Mouse (Mus musculus): ENCODE results near the gene Mapk8ip1. TPM values are rescaled to one million over a fixed set of nuclear protein-coding genes. Genes with fewer than 3 reads are reported as not detected.

Mapk8ip1 gene
- polyA plus RNA-seq, 1 experiment from 2014 or later, result 4.7 TPM

DNA sequence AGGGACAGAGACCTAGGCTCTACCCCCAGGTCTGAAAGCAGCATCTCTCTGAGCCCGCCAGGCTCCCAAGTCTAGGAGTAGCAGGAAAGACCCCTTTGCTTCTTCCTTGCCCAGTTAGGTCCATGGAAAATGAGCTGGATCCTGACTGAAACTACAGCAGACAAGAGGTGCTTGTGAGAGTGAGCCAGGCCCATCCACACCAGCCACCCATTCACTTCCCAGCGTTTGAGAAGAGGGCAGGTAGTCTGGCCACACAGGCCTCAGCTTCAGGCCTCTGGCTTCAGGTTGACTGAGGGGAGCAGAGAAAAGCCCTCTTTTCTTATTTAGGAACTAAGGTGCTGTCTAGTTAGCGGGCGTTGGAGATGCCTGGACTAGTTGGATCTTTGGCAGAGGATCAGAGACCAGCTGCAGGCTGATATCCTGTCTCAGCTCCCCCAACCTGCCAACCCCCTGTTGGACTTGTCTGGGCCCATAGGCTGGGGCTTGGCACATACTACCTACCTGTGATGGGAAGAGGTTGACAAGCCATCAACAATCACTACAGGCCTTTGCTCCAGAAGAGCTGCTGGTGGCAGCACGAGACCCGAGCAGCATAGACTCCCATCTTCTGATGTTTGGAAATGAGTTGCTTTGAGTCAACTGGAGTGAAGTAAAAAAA, 38.4 kb downstream of the Mapk8ip1 start:
- no peak overlapping the region for H3K4me3 ChIP-seq
- H3K27ac ChIP-seq, result no peak overlapping the region
- WGBS (ENCODE audit: insufficient replicate concordance), result 82% methylated on average over 6 of the region's 6 CpGs
- no peaks in the 10 kb centered on the region for H3K9me3 ChIP-seq (replicated peaks)
- peaks cover 11% of the 10 kb centered on the region for H3K27me3 ChIP-seq (replicated peaks)
- ATAC-seq, result no peak
- peaks cover 6% of the 10 kb centered on the region; the same call in 1 of the 2 replicates for H3K4me1 ChIP-seq
- no peak overlapping the region for H3K4me2 ChIP-seq
- no peak overlapping the region for H3K9ac ChIP-seq
- peaks cover 32% of the 10 kb centered on the region for H3K36me3 ChIP-seq

DNA sequence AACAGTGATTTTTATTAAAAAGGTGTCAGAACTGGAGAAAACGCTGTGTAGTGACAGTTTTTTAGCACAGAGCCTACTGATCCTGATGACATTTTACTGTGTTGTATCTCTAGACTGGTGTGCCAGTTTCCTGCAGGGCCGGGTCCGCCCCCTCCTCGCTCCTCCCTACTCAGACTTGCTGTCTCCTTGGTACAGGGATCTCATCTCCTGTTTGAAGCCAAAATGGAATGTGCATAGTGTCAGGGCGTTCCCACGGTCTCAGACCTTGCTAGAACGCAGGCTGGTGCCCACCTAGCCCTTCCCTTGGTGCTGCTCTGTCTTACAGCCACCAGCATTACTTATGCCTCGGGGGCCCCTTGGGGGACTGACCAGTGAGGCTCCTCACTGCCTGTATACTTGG, 39.3 kb downstream of the Mapk8ip1 start:
- Histone ChIP-seq H3K4me2 (no peak overlapping the region), H3K4me1 (no peaks in the 10 kb centered on the region), H3K9me3 (replicated peaks) (no peaks in the 10 kb centered on the region), H3K27me3 (replicated peaks) (peaks cover 2% of the 10 kb centered on the region), H3K9ac (no peak overlapping the region), H3K36me3 (peaks cover 40% of the 10 kb centered on the region), H3K27ac (no peak overlapping the region), H3K4me3 (no peak overlapping the region)
- WGBS (ENCODE audit: insufficient replicate concordance), result 78% methylated on average over 8 of the region's 8 CpGs
- ATAC-seq, result no peak

DNA sequence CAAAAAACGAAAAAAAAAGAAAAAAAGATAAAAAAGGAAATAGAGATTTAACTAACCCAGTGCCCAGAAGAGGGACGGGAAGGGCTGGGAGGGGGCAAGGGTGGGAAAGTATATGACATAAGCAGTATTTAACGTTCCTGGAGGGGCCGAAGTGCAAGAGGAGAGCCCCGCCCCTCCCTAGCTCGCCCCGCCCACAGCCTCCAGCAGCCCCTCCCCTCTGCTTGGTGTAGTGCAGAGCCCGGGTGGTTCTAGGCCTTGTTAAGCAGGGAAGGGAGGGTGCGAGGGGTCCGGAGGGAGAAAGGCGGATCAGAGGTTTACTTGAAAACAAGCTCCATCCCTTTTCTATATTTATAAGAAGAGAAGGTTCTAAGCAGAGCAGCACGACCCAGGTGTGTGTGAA, 40.2 kb downstream of the Mapk8ip1 start:
- H3K4me1 ChIP-seq, result no peaks in the 10 kb centered on the region
- H3K9ac ChIP-seq, result no peak overlapping the region
- 26% methylated on average over 12 of the region's 12 CpGs for WGBS (ENCODE audit: insufficient replicate concordance)
- no peaks in the 10 kb centered on the region for H3K27me3 ChIP-seq (replicated peaks)
- no peak overlapping the region for H3K27ac ChIP-seq
- no peak overlapping the region for H3K4me3 ChIP-seq
- peak; percentile 63; the same call in 1 of the 2 replicates for ATAC-seq
- no peaks in the 10 kb centered on the region for H3K9me3 ChIP-seq (replicated peaks)
- H3K4me2 ChIP-seq, result 0 out of 2 replicates have a peak overlapping the region, but pooled peaks have one; percentile 2
- H3K36me3 ChIP-seq, result peaks cover 40% of the 10 kb centered on the region

GRCm38 (mm10) chr2:92360186-92360823, 40.8 kb downstream of the Mapk8ip1 start:
- WGBS (ENCODE audit: insufficient replicate concordance), result 76% methylated on average over 25 of the region's 25 CpGs
- Histone ChIP-seq H3K4me2 (0 out of 2 replicates have a peak overlapping the region, but pooled peaks have one; percentile 2), H3K9ac (no peak overlapping the region), H3K27ac (no peak overlapping the region), H3K4me1 (no peaks in the 10 kb centered on the region), H3K27me3 (replicated peaks) (no peaks in the 10 kb centered on the region), H3K9me3 (replicated peaks) (no peaks in the 10 kb centered on the region), H3K36me3 (peaks cover 40% of the 10 kb centered on the region), H3K4me3 (no peak overlapping the region)
- no peak for ATAC-seq

DNA sequence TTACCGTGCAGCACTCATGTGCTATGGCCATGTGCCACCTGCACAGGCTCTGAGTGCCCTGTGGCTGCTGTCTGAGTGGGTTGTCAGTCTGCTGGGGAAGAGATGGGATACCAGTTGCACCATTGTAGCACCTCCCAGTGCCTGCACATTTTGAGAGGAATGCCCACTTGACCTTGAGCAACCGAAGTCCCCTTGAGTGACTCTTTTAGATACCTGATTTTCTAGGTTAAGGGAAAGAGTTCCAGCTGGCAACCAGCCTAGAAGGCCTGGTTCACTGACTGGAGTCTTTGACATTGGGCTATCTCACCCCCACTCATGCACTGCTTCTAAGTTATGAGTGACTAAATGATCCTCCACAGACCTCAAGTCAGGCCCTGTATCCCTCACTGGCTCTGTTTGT, 41.8 kb downstream of the Mapk8ip1 start:
- Histone ChIP-seq H3K27ac (no peak overlapping the region), H3K36me3 (peaks cover 40% of the 10 kb centered on the region)
- 81% methylated on average over 2 of the region's 2 CpGs for WGBS (ENCODE audit: insufficient replicate concordance)

GRCm38 (mm10) chr2:92354224-92354623, 46.8 kb downstream of the Mapk8ip1 start:
- peaks cover 36% of the 10 kb centered on the region for H3K36me3 ChIP-seq
- H3K9ac ChIP-seq, result no peak overlapping the region
- no peaks in the 10 kb centered on the region for H3K4me1 ChIP-seq
- no peaks in the 10 kb centered on the region for H3K27me3 ChIP-seq (replicated peaks)
- H3K4me3 ChIP-seq, result no peak overlapping the region
- H3K4me2 ChIP-seq, result no peak overlapping the region
- ATAC-seq, result no peak
- WGBS (ENCODE audit: insufficient replicate concordance), result 53% methylated on average over 6 of the region's 6 CpGs
- H3K27ac ChIP-seq, result no peak overlapping the region
- H3K9me3 ChIP-seq (replicated peaks), result no peaks in the 10 kb centered on the region

More for the DNA sequence above, 41.8 kb downstream of the Mapk8ip1 start:
- Histone ChIP-seq H3K4me3 (no peak overlapping the region), H3K9ac (no peak overlapping the region), H3K9me3 (replicated peaks) (no peaks in the 10 kb centered on the region), H3K4me2 (no peak overlapping the region), H3K4me1 (no peaks in the 10 kb centered on the region), H3K27me3 (replicated peaks) (no peaks in the 10 kb centered on the region)
- no peak for ATAC-seq

- no peak overlapping the region for H3K27ac ChIP-seq
- no peak overlapping the region for H3K4me2 ChIP-seq
- no peak overlapping the region for H3K9ac ChIP-seq
- H3K9me3 ChIP-seq (replicated peaks), result no peaks in the 10 kb centered on the region
- no peaks in the 10 kb centered on the region for H3K4me1 ChIP-seq
- no peak overlapping the region for H3K4me3 ChIP-seq
- no peak for ATAC-seq
- peaks cover 29% of the 10 kb centered on the region for H3K36me3 ChIP-seq
- no peaks in the 10 kb centered on the region for H3K27me3 ChIP-seq (replicated peaks)
- WGBS (ENCODE audit: insufficient replicate concordance), result 68% methylated on average over 5 of the region's 5 CpGs
These were observed 47.7 kb downstream of the Mapk8ip1 start for GRCm38 (mm10) chr2:92353402-92353801.

GRCm38 (mm10) chr2:92350686-92351085, 50.4 kb downstream of the Mapk8ip1 start:
- WGBS (ENCODE audit: insufficient replicate concordance), result 52% methylated on average over 5 of the region's 5 CpGs
- no peak for ATAC-seq
- no peak overlapping the region for H3K4me3 ChIP-seq
- no peaks in the 10 kb centered on the region for H3K27me3 ChIP-seq (replicated peaks)
- no peak overlapping the region for H3K9ac ChIP-seq
- H3K27ac ChIP-seq, result no peak overlapping the region
- peaks cover 21% of the 10 kb centered on the region for H3K36me3 ChIP-seq
- H3K9me3 ChIP-seq (replicated peaks), result no peaks in the 10 kb centered on the region
- no peak overlapping the region for H3K4me2 ChIP-seq
- no peaks in the 10 kb centered on the region for H3K4me1 ChIP-seq

GRCm38 (mm10) chr2:92349589-92350425, 51.3 kb downstream of the Mapk8ip1 start:
- no peak for ATAC-seq
- H3K9me3 ChIP-seq (replicated peaks), result no peaks in the 10 kb centered on the region
- H3K4me2 ChIP-seq, result no peak overlapping the region
- H3K36me3 ChIP-seq, result peaks cover 24% of the 10 kb centered on the region
- WGBS (ENCODE audit: insufficient replicate concordance), result 57% methylated on average over 6 of the region's 6 CpGs
- H3K27ac ChIP-seq, result no peak overlapping the region
- H3K4me1 ChIP-seq, result no peaks in the 10 kb centered on the region
- no peaks in the 10 kb centered on the region for H3K27me3 ChIP-seq (replicated peaks)
- no peak overlapping the region for H3K4me3 ChIP-seq
- H3K9ac ChIP-seq, result no peak overlapping the region

DNA sequence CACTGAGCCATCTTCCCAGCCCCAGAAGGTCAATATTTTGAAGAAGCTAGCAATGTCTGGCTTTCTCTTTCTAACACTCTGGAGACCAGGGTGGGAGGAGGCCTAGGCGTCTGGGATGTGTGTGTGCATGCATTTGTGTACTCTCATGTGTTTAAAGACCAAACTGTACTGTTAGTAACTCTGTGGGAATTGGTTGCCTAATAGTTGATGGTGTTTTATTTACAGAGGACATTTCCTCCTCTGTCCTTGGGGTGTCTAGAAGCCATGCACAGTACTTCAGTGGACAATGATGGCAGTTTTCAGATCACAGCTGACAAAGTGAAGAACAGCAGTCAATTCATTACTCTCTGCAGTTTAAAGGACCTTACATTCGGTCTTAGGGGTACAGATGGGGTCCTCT, 53.9 kb downstream of the Mapk8ip1 start:
- H3K4me1 ChIP-seq, result no peaks in the 10 kb centered on the region
- H3K9ac ChIP-seq, result no peak overlapping the region
- peaks cover 22% of the 10 kb centered on the region for H3K36me3 ChIP-seq
- no peak overlapping the region for H3K27ac ChIP-seq
- no peaks in the 10 kb centered on the region for H3K27me3 ChIP-seq (replicated peaks)
- ATAC-seq, result no peak
- WGBS (ENCODE audit: insufficient replicate concordance), result 66% methylated on average over 2 of the region's 2 CpGs
- H3K4me2 ChIP-seq, result no peak overlapping the region
- no peak overlapping the region for H3K4me3 ChIP-seq
- H3K9me3 ChIP-seq (replicated peaks), result no peaks in the 10 kb centered on the region

GRCm38 (mm10) chr2:92342418-92342817, 58.6 kb downstream of the Mapk8ip1 start:
- no peak for ATAC-seq
- Histone ChIP-seq H3K9me3 (replicated peaks) (no peaks in the 10 kb centered on the region), H3K4me1 (no peaks in the 10 kb centered on the region)

More at GRCm38 (mm10) chr2:92342418-92342817, 58.6 kb downstream of the Mapk8ip1 start:
- Histone ChIP-seq H3K36me3 (peaks cover 10% of the 10 kb centered on the region), H3K4me3 (no peak overlapping the region), H3K27me3 (replicated peaks) (no peaks in the 10 kb centered on the region), H3K9ac (no peak overlapping the region), H3K27ac (no peak overlapping the region), H3K4me2 (no peak overlapping the region)

Measured in liver, embryonic 12.5 days (tissue).